Mouse (Mus musculus): Measurements from ENCODE around the gene Vmn1r142.
"Not testable (repeated sequence)": the region's sequence is repeated elsewhere in the genome, so short reads cannot be mapped to it uniquely, and the experiment has no call there.

Vmn1r142 gene

DNA sequence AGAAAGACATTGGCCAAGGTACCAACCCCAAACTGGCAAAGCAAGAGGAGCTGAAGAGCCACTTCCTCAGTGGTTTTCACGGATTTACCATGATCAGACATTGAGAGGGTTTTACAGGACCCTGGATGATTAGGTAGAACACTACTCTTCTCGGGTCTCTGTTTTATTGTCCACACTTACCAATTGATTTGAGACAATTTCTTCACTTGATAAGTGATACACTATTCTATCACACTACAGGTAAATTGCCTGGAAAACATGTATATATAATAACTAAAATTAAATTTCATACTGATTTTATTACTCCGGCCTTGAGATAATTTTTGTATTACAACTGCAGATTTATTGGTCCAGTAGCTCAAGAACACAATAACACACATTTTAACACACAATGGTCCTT lies at the start of gene Vmn1r142:
Gene Vmn1r142, minus strand, starts transcription at position 101 of the 400 bp plus-strand sequence.
- DNase-seq (ENCODE audit: low read depth, low spot score), result not testable (repeated sequence)

DNA sequence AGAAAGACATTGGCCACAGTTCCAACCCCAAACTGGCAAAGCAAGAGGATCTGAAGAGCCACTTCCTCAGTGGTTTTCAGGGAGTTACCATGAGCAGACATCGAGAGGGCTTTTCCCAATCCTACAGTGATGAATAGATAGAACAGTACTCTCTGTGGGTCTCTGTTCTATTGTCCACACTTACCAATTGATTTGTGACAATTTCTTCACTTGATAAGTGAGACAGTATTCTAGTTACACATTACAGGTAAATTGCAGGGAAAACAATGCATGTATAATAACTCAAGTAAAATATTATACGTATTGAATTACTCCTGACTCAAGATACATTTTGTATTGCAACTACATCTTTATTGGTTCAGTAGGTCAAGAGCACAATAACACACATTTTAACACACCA lies 37.3 kb upstream of the Vmn1r142 start, which contains the start of gene Gm8653:
Gene Gm8653, minus strand, starts transcription at position 101 of the 400 bp plus-strand sequence.
- DNase-seq (ENCODE audit: low read depth, low spot score), result not testable (repeated sequence)

DNA sequence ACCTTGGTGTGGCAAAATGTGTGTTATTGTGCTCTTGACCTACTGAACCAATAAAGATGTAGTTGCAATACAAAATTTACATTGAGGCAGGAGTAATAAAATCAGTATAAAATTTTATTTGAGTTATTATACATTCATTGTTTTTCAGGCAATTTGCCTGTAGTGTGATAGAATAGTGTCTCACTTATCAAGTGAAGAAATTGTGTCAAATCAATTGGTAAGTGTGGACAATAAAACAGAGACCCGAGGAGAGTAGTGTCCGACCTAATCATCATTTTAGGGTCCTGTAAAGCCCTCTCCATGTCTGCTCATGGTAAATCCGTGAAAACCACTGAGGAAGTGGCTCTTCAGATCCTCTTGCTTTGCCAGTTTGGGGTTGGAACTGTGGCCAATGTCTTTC lies 25.2 kb upstream of the Vmn1r142 start, which contains the start of gene Vmn1r143:
Gene Vmn1r143, plus strand, starts transcription at position 301 of the 400 bp plus-strand sequence.
- not testable (repeated sequence) for DNase-seq (ENCODE audit: low read depth, low spot score)

DNA sequence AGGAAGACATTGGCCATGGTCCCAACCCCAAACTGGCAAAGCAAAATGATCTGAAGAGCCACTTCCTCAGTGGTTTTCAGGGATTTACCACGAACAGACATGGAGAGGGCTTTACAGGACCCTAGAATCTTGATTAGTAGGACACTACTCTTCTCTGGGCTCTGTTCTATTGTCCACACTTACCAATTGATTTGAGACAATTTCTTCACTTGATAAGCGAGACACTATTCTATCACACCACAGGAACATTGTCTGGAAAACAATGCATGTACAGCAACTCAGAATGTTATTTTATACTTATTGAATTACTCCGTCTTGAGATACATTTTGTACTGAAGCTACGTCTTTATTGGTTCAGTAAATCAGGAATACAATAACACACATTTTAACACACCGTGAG lies 29.2 kb downstream of the Vmn1r142 start, which contains the start of gene Gm10666:
Gene Gm10666, minus strand, starts transcription at position 101 of the 400 bp plus-strand sequence.
- not testable (repeated sequence) for DNase-seq (ENCODE audit: low read depth, low spot score)

DNA sequence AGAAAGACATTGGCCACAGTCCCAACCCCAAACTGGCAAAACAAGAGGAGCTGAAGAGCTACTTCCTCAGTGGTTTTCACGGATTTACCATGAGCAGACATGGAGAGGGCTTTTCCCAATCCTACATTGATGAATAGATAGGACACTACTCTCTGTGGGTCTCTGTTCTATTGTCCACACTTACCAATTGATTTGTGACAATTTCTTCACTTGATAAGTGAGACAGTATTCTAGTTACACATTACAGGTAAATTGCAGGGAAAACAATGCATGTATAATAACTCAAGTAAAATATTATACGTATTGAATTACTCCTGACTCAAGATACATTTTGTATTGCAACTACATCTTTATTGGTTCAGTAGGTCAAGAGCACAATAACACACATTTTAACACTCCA lies 45.7 kb downstream of the Vmn1r142 start, which contains the start of gene Gm16451:
Gene Gm16451, minus strand, starts transcription at position 101 of the 400 bp plus-strand sequence.
- DNase-seq (ENCODE audit: low read depth, low spot score), result not testable (repeated sequence)
